Mouse (Mus musculus) lung, postnatal 0 days (tissue): Measurements from ENCODE around the gene Fstl4.

Experiments used
- CTCF ChIP-seq: IDR thresholded peaks from 2 replicates; pipeline ENCODE4 v1.5.1; 2016; ENCODE audit warnings: antibody characterized with exemption, mild to moderate bottlenecking
- EP300 ChIP-seq: IDR thresholded peaks from 2 replicates; pipeline ENCODE4 v1.6.1; 2016; ENCODE audit warnings: antibody characterized with exemption, mild to moderate bottlenecking, control low read depth

DNA sequence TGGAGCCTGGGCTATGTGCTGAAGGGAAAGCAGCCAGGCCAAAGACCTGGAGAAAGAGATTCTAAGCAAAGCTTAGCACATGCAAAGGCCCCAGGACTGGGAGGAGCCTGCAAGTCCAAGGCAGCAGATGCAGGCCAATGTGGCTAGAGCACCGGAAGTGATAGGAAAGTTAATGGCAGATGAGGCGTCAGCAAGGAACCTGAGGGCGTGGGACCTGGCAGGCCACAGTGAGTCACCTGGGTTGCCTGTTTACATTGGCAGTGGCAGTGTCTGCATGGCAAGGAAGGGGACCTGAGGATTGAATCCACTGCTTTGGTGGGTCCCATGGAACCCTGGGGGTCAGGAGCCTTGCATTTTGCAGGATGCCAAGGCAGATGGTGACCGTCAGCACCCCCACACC is 267.3 kb downstream of the Fstl4 start:
- TF ChIP-seq CTCF, result no peak
- no peak for TF ChIP-seq EP300
